Mouse (Mus musculus) bone marrow macrophage, adult 2 months (primary cell): ENCODE measurements at regions not wholly inside any gene's neighbourhood (a gene's known extent, or its start where the extent isn't known, plus 50 kb on each side); places are given as distances from the start of the nearest gene placed in this dataset.

Source experiments
- CTCF ChIP-seq: IDR thresholded peaks from 2 replicates; pipeline ENCODE4 v1.5.1; 2012; ENCODE audit warnings: low read depth, mild to moderate bottlenecking, low read length, moderate library complexity
- POLR2A ChIP-seq: IDR thresholded peaks from 2 replicates; pipeline ENCODE4 v1.6.1; 2012; ENCODE audit warnings: mild to moderate bottlenecking, low read depth, low read length, borderline replicate concordance

- TF ChIP-seq CTCF (no peak), POLR2A (no peak)
Observed at GRCm38 (mm10) chr13:37476256-37477053, 131.4 kb downstream of the Ly86 start.
